Mouse (Mus musculus): ENCODE measurements around the gene 4922502D21Rik. TPM values are rescaled to one million over a fixed set of nuclear protein-coding genes. Genes with fewer than 3 reads are reported as not detected.
A peak's percentile ranks its signal among the peaks of the same experiment; 100 is the strongest.

4922502D21Rik gene
- total RNA-seq, 2 experiments from 2014 or later: 0.44 to 0.54 TPM

GRCm38 (mm10) chr6:129315698-129316097 is 15.9 kb downstream of the 4922502D21Rik start:
- ATAC-seq (ENCODE audit: poor library complexity, severe bottlenecking): peak; percentile 78

- no peak for ATAC-seq (ENCODE audit: poor library complexity, severe bottlenecking)
Observed at GRCm38 (mm10) chr6:129314655-129315168, 16.9 kb downstream of the 4922502D21Rik start.

GRCm38 (mm10) chr6:129312499-129312898 is 19.1 kb downstream of the 4922502D21Rik start:
- ATAC-seq (ENCODE audit: poor library complexity, severe bottlenecking): no peak

GRCm38 (mm10) chr6:129304180-129304579 is 27.4 kb downstream of the 4922502D21Rik start:
- ATAC-seq (ENCODE audit: poor library complexity, severe bottlenecking): no peak

GRCm38 (mm10) chr6:129288708-129289107 is 42.9 kb downstream of the 4922502D21Rik start:
- 0 out of 2 replicates have a peak, but pooled peaks have one; percentile 28 for ATAC-seq (ENCODE audit: poor library complexity, severe bottlenecking)

GRCm38 (mm10) chr6:129284384-129285104 is 47.1 kb downstream of the 4922502D21Rik start:
- peak; percentile 99 for ATAC-seq (ENCODE audit: poor library complexity, severe bottlenecking)

- ATAC-seq (ENCODE audit: poor library complexity, severe bottlenecking): no peak
Observed at GRCm38 (mm10) chr6:129283271-129283670, 48.3 kb downstream of the 4922502D21Rik start.

- peak; percentile 68 for ATAC-seq (ENCODE audit: poor library complexity, severe bottlenecking)
Observed at GRCm38 (mm10) chr6:129276483-129276882, 55.1 kb downstream of the 4922502D21Rik start.

- peak; percentile 22 for ATAC-seq (ENCODE audit: poor library complexity, severe bottlenecking)
Observed at GRCm38 (mm10) chr6:129275624-129276203, 55.9 kb downstream of the 4922502D21Rik start.

- peak; percentile 75 for ATAC-seq (ENCODE audit: poor library complexity, severe bottlenecking)
Observed at GRCm38 (mm10) chr6:129275220-129275619, 56.4 kb downstream of the 4922502D21Rik start, which contains the start of gene Cd69. Gene Cd69 (minus strand): TSS chr6:129275436.

GRCm38 (mm10) chr6:129274476-129274875 is 57.1 kb downstream of the 4922502D21Rik start:
- no peak for ATAC-seq (ENCODE audit: poor library complexity, severe bottlenecking)

GRCm38 (mm10) chr6:129273662-129274061 is 57.9 kb downstream of the 4922502D21Rik start:
- peak; percentile 47 for ATAC-seq (ENCODE audit: poor library complexity, severe bottlenecking)

Other genes with a start within 250 kb of the 4922502D21Rik start
- gene Clec2e, start 230.9 kb downstream of the 4922502D21Rik start, total RNA-seq (2015): not detected in 2 replicates
- gene Clec2e, start 230.9 kb downstream of the 4922502D21Rik start, total RNA-seq (2017): 0.29 TPM in 1 of 2 replicates, not detected in the other
- 28.2 and 41.3 TPM in 2 replicates for gene Clec2d, start 151.2 kb downstream of the 4922502D21Rik start, total RNA-seq (2015)
- gene Clec2d, start 151.2 kb downstream of the 4922502D21Rik start, total RNA-seq (2017): 238 and 253 TPM in 2 replicates
- gene Cd69, start 56.4 kb downstream of the 4922502D21Rik start, total RNA-seq (2015): 21.3 and 25.9 TPM in 2 replicates
- 20.6 and 22.7 TPM in 2 replicates for gene Cd69, start 56.4 kb downstream of the 4922502D21Rik start, total RNA-seq (2017)
- 449 and 472 TPM in 2 replicates for gene Clec12a, start 10.9 kb upstream of the 4922502D21Rik start, total RNA-seq (2015)
- gene Clec12a, start 10.9 kb upstream of the 4922502D21Rik start, total RNA-seq (2017): 389 and 405 TPM in 2 replicates
- not detected in 2 replicates for gene Clec12b, start 54.1 kb upstream of the 4922502D21Rik start, total RNA-seq (2015)
- gene Clec12b, start 54.1 kb upstream of the 4922502D21Rik start, total RNA-seq (2017): not detected in 2 replicates
- gene Clec1b, start 65.5 kb upstream of the 4922502D21Rik start, total RNA-seq (2015): 3.6 and 5.5 TPM in 2 replicates
- 3.8 and 4.5 TPM in 2 replicates for gene Clec1b, start 65.5 kb upstream of the 4922502D21Rik start, total RNA-seq (2017)
- gene Clec9a, start 77.1 kb upstream of the 4922502D21Rik start, total RNA-seq (2015): 27.6 and 31.4 TPM in 2 replicates
- gene Clec9a, start 77.1 kb upstream of the 4922502D21Rik start, total RNA-seq (2017): 13.4 and 14.3 TPM in 2 replicates
- gene Clec1a, start 120.2 kb upstream of the 4922502D21Rik start, total RNA-seq (2015): 0.07 TPM in 1 of 2 replicates, not detected in the other
- 0.15 TPM in 1 of 2 replicates, not detected in the other for gene Clec1a, start 120.2 kb upstream of the 4922502D21Rik start, total RNA-seq (2017)
- gene Olr1, start 175.4 kb upstream of the 4922502D21Rik start, total RNA-seq (2015): 10.0 and 12.9 TPM in 2 replicates
- gene Olr1, start 175.4 kb upstream of the 4922502D21Rik start, total RNA-seq (2017): 9.6 and 13.9 TPM in 2 replicates
- gene Tmem52b, start 180.8 kb upstream of the 4922502D21Rik start, total RNA-seq (2015): not detected in 2 replicates
- gene Tmem52b, start 180.8 kb upstream of the 4922502D21Rik start, total RNA-seq (2017): not detected in 2 replicates
- 5.6 and 7.4 TPM in 2 replicates for gene Gabarapl1, start 201.4 kb upstream of the 4922502D21Rik start, total RNA-seq (2015)
- gene Gabarapl1, start 201.4 kb upstream of the 4922502D21Rik start, total RNA-seq (2017): 17.6 and 20.7 TPM in 2 replicates
- 3.9 and 7.2 TPM in 2 replicates for gene Klre1, start 246.1 kb upstream of the 4922502D21Rik start, total RNA-seq (2015)
- gene Klre1, start 246.1 kb upstream of the 4922502D21Rik start, total RNA-seq (2017): 4.1 and 8.3 TPM in 2 replicates